Mouse (Mus musculus) CH12.LX (cell line): ENCODE measurements around the gene Tsc22d2. TPM values are rescaled to one million over a fixed set of nuclear protein-coding genes. Genes with fewer than 3 reads are reported as not detected.
A peak's percentile ranks its signal among the peaks of the same experiment; 100 is the strongest.

Experiments
- DNase-seq: peaks from one replicate; pipeline ENCODE4 v3.0.0-alpha.2; 2013; ENCODE audit errors: extremely low read depth
- H3K27ac ChIP-seq: 2 replicates; pipeline ENCODE4 v1.5.1; 2012; ENCODE audit warnings: low read depth, mild to moderate bottlenecking, control low read depth, moderate library complexity; ENCODE audit not compliant: insufficient read depth
- H3K27me3 ChIP-seq: replicated peaks from 2 replicates; pipeline ENCODE3; 2012; ENCODE audit warnings: inconsistent platforms
- H3K36me3 ChIP-seq, 2 experiments: replicated peaks in 1 of 2; 2 replicates each; pipeline versions ENCODE3 to v1.6.1; 2012; ENCODE audit warnings: inconsistent platforms in 1 of 2, low read length in 1 of 2, mild to moderate bottlenecking in 1 of 2, mixed read lengths in 1 of 2, moderate library complexity in 1 of 2; ENCODE audit not compliant: control insufficient read depth in 1 of 2, insufficient read depth in 1 of 2
- H3K4me1 ChIP-seq, 2 experiments: 2 replicates each; pipeline ENCODE4 v1.6.1; 2012; ENCODE audit warnings: inconsistent platforms in 1 of 2, moderate library complexity in 1 of 2; ENCODE audit not compliant: insufficient read depth in 2 of 2, control insufficient read depth in 1 of 2
- H3K4me2 ChIP-seq: 2 replicates; pipeline ENCODE4 v1.6.1; 2012; ENCODE audit warnings: low read depth, mild to moderate bottlenecking, control low read depth; ENCODE audit not compliant: poor library complexity, insufficient read depth, severe bottlenecking
- H3K4me3 ChIP-seq, 3 experiments: fragments of 150-350 bp in 1 of 3; sonication (generic) in 1 of 3; replicated peaks in 1 of 3; 2 replicates each; pipeline versions ENCODE3 to v1.5.1; 2011 to 2012; ENCODE audit warnings: low read depth in 2 of 3, low read length in 2 of 3, mild to moderate bottlenecking in 2 of 3, moderate library complexity in 2 of 3, control low read depth in 1 of 3, improper control_type of control experiment in 1 of 3, inconsistent platforms in 1 of 3, mixed read lengths in 1 of 3; ENCODE audit not compliant: poor library complexity in 1 of 3
- H3K79me2 ChIP-seq: replicated peaks from 2 replicates; pipeline ENCODE4 v1.6.1; 2012; ENCODE audit warnings: mild to moderate bottlenecking, moderate library complexity; ENCODE audit not compliant: control insufficient read depth, poor library complexity, insufficient read depth, severe bottlenecking; ENCODE audit errors: extremely low read depth
- H3K9ac ChIP-seq: 2 replicates; pipeline ENCODE4 v1.6.1; 2012; ENCODE audit warnings: low read depth, mild to moderate bottlenecking, control low read depth, moderate library complexity; ENCODE audit not compliant: insufficient read depth
- H3K9me3 ChIP-seq: replicated peaks from 2 replicates; pipeline ENCODE3; 2012; ENCODE audit warnings: low read length, inconsistent platforms, mixed read lengths
- CHD1 ChIP-seq: IDR thresholded peaks from 2 replicates; pipeline ENCODE4 v1.6.1; 2012; ENCODE audit warnings: low read depth, low read length, improper control_type of control experiment, inconsistent platforms
- CTCF ChIP-seq, 2 experiments: IDR thresholded peaks in 1 of 2; conservative IDR thresholded peaks in 1 of 2; 2 replicates each; pipeline ENCODE4 v1.5.1; 2011 to 2012; ENCODE audit warnings: low read depth in 2 of 2, low read length in 2 of 2, improper control_type of control experiment in 1 of 2, inconsistent platforms in 1 of 2, mild to moderate bottlenecking in 1 of 2, moderate library complexity in 1 of 2
- ELF1 ChIP-seq: IDR thresholded peaks from 2 replicates; pipeline ENCODE4 v1.6.1; 2014; ENCODE audit warnings: low read depth, mild to moderate bottlenecking, inconsistent platforms, low read length, improper control_type of control experiment
- EP300 ChIP-seq: IDR thresholded peaks from 2 replicates; pipeline ENCODE4 v1.6.1; 2011; ENCODE audit warnings: low read length, improper control_type of control experiment
- JUN ChIP-seq: IDR thresholded peaks from 2 replicates; pipeline ENCODE4 v1.6.1; 2011; ENCODE audit warnings: low read depth, mild to moderate bottlenecking, low read length, improper control_type of control experiment, moderate library complexity; ENCODE audit not compliant: insufficient read depth
- JUND ChIP-seq: conservative IDR thresholded peaks from 2 replicates; pipeline ENCODE4 v1.6.1; 2011; ENCODE audit warnings: low read depth, low read length, improper control_type of control experiment
- KAT2A ChIP-seq: IDR thresholded peaks from 2 replicates; pipeline ENCODE4 v1.6.1; 2012; ENCODE audit warnings: low read length, improper control_type of control experiment, inconsistent platforms; ENCODE audit not compliant: insufficient replicate concordance
- MAFK ChIP-seq: IDR thresholded peaks from 2 replicates; pipeline ENCODE4 v1.6.1; 2011; ENCODE audit warnings: low read length, improper control_type of control experiment; ENCODE audit not compliant: insufficient replicate concordance
- MAX ChIP-seq: IDR thresholded peaks from 2 replicates; pipeline ENCODE4 v1.6.1; 2011; ENCODE audit warnings: low read length, improper control_type of control experiment
- MEF2A ChIP-seq: IDR thresholded peaks from 2 replicates; pipeline ENCODE4 v1.6.1; 2014; ENCODE audit warnings: low read depth, mild to moderate bottlenecking, inconsistent platforms, low read length, improper control_type of control experiment, borderline replicate concordance
- MXI1 ChIP-seq: IDR thresholded peaks from 2 replicates; pipeline ENCODE4 v1.6.1; 2011; ENCODE audit warnings: mild to moderate bottlenecking, low read depth, low read length, improper control_type of control experiment
- NELFE ChIP-seq: IDR thresholded peaks from 2 replicates; pipeline ENCODE4 v1.6.1; 2011; ENCODE audit warnings: low read depth, low read length, improper control_type of control experiment
- NRF1 ChIP-seq: IDR thresholded peaks from 2 replicates; pipeline ENCODE4 v1.6.1; 2014; ENCODE audit warnings: low read depth, mild to moderate bottlenecking, inconsistent platforms, low read length, improper control_type of control experiment, moderate library complexity
- POLR2A ChIP-seq: IDR thresholded peaks from 2 replicates; pipeline ENCODE4 v1.6.1; 2011; ENCODE audit warnings: low read depth, mild to moderate bottlenecking, improper control_type of control experiment, low read length
- POLR2AphosphoS2 ChIP-seq: IDR thresholded peaks from 2 replicates; pipeline ENCODE4 v1.6.1; 2011; ENCODE audit warnings: low read depth, low read length, improper control_type of control experiment
- RAD21 ChIP-seq: IDR thresholded peaks from 2 replicates; pipeline ENCODE4 v1.6.1; 2011; ENCODE audit warnings: low read depth, mild to moderate bottlenecking, low read length, improper control_type of control experiment, moderate library complexity
- RCOR1 ChIP-seq: conservative IDR thresholded peaks from 2 replicates; pipeline ENCODE4 v1.6.1; 2012; ENCODE audit warnings: low read depth, mild to moderate bottlenecking, inconsistent platforms, low read length, improper control_type of control experiment
- SIN3A ChIP-seq: IDR thresholded peaks from 2 replicates; pipeline ENCODE4 v1.6.1; 2012; ENCODE audit warnings: low read length, improper control_type of control experiment, inconsistent platforms
- SMC3 ChIP-seq: IDR thresholded peaks from 2 replicates; pipeline ENCODE4 v1.6.1; 2011; ENCODE audit warnings: low read depth, low read length, improper control_type of control experiment
- TBP ChIP-seq: conservative IDR thresholded peaks from 2 replicates; pipeline ENCODE4 v1.6.1; 2011; ENCODE audit warnings: low read depth, low read length, improper control_type of control experiment
- TCF12 ChIP-seq: IDR thresholded peaks from 2 replicates; pipeline ENCODE4 v1.6.1; 2014; ENCODE audit warnings: low read depth, mild to moderate bottlenecking, inconsistent platforms, low read length, improper control_type of control experiment
- USF1 ChIP-seq: IDR thresholded peaks from 2 replicates; pipeline ENCODE4 v1.6.1; 2014; ENCODE audit warnings: low read depth, mild to moderate bottlenecking, inconsistent platforms, low read length, improper control_type of control experiment
- ZKSCAN1 ChIP-seq: IDR thresholded peaks from 2 replicates; pipeline ENCODE4 v1.6.1; 2012; ENCODE audit warnings: low read depth, inconsistent platforms, low read length, improper control_type of control experiment, borderline replicate concordance
- ZMIZ1 ChIP-seq: IDR thresholded peaks from 2 replicates; pipeline ENCODE4 v1.6.1; 2012; ENCODE audit warnings: low read depth, mild to moderate bottlenecking, inconsistent platforms, low read length, improper control_type of control experiment
- dilution Hi-C: fragments of 300-500 bp; cut with MboI; formaldehyde crosslinking; loops from 2 replicates; pipeline ENCODE4 v1.14.3; 2020; ENCODE audit warnings: low sequenced_read_pairs; ENCODE audit not compliant: extremely low pct_unique_long_range_greater_than_20kb, extremely low pct_ligation_motif_present
- in situ Hi-C: fragments of 300-500 bp; cut with MboI; formaldehyde crosslinking; loops from 3 replicates; pipeline ENCODE4 v1.14.3; 2019; ENCODE audit warnings: low sequenced_read_pairs, low pct_ligation_motif_present, low pct_unique_long_range_greater_than_20kb, mixed read lengths
- polyA plus RNA-seq: library from polyadenylated mRNA; unstranded; fragments of >175 nt; gene quantifications from 2 replicates; pipeline ENCODE4 v1.2.1, GENCODE M21; 2012; ENCODE audit warnings: low read depth; ENCODE audit not compliant: insufficient read length
- total RNA-seq, 2 experiments: library from RNA; depleted of rRNA; stranded (reverse); fragments of 300-350 nt in 1 of 2; fragments of >200 nt in 1 of 2; gene quantifications; 2 replicates each; pipeline ENCODE4 v1.2.3; 2012 to 2014

Tsc22d2 gene
- total and polyA plus RNA-seq, 3 experiments, result 9.0 to 17.4 (median 12.9) TPM

DNA sequence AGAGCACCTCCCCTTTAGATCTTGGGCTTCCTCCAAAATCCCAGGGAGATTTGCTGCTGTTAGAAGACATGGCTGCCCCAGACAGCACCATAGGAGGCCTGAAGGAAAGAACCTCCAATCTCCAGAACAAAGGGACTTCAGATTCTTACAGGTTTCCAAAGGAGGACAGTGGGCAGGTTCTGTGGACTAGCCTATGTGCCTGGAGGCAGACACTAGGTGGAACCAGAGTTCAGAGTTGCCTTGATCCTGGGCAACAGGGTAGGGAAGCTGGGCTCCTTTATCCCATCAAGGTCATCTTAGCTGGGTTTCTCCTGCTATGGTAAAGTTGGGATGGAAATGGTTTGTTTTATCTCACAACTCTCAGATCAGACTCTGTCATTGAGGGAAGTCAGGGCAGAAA is 97.1 kb downstream of the Tsc22d2 start:
- no peak overlapping the region for H3K4me2 ChIP-seq
- peaks cover 2% of the 10 kb centered on the region; the same call in 1 of the 2 replicates for H3K79me2 ChIP-seq
- dilution Hi-C loops, result no loop called here
- peaks cover 15 to 81% of the 10 kb centered on the region in 2 experiments for H3K4me1 ChIP-seq
- H3K4me3 ChIP-seq, result no peak overlapping the region
- TF ChIP-seq ZKSCAN1, result no peak
- TF ChIP-seq MAX, result no peak
- TF ChIP-seq MEF2A, result 0 out of 2 replicates have a peak, but pooled peaks have one; percentile 46
- no peak for TF ChIP-seq TCF12
- TF ChIP-seq RAD21, result peak; percentile 91
- no peak for TF ChIP-seq SIN3A
- no peak for TF ChIP-seq CHD1
- TF ChIP-seq MXI1, result 0 out of 2 replicates have a peak, but pooled peaks have one; percentile 28
- TF ChIP-seq ZMIZ1, result no peak
- TF ChIP-seq EP300, result no peak
- peak; percentile 76 for TF ChIP-seq SMC3
- no peak for TF ChIP-seq JUND
- peak in 1 of 2 experiments; percentile 86; a peak in 3 of 4 replicates for TF ChIP-seq CTCF (conservative IDR thresholded peaks at IDR 0.05 in 1 of 2, IDR thresholded peaks at IDR 0.05 in 1 of 2; ENCODE audit: low read depth in 2 of 2, low read length in 2 of 2)
- TF ChIP-seq JUN, result no peak
- H3K27me3 ChIP-seq, result no peaks in the 10 kb centered on the region
- DNase-seq, result peak; percentile 50
- no peaks in the 10 kb centered on the region for H3K36me3 ChIP-seq
- no peak overlapping the region; the same call in 1 of the 2 replicates for H3K9ac ChIP-seq
- in situ Hi-C loops, result loop anchor here (5.0 to 10.0 kb wide), 2 partner anchors 143 to 271 kb away; no protein-coding TSS in a partner anchor
- no peak overlapping the region for H3K27ac ChIP-seq
- no peaks in the 10 kb centered on the region for H3K9me3 ChIP-seq

DNA sequence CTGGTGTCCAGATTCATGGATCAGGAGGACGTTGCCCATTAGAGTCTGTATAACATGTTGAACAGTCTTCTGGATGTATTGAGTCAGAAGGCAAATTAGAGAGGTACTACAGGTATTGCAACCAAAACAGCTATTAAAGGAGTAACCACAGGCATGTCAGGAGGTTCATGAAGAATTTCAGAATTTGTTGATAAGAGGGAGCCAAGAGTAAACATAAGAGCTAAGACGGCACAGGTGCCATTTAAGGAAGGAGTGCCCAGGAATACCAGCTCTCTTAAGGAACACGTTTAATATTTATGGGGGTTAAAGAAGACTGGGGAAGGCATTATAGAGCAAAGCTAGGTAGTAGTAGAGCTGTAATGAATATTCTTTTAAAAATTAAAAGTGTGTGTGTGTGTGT is 98.2 kb downstream of the Tsc22d2 start:
- DNase-seq, result no peak
- no peak overlapping the region for H3K9ac ChIP-seq
- no peak overlapping the region for H3K4me2 ChIP-seq
- in situ Hi-C loops (loop anchor here (5.0 to 10.0 kb wide), 2 partner anchors 142 to 270 kb away; no protein-coding TSS in a partner anchor), dilution Hi-C loops (no loop called here)
- no peak overlapping the region for H3K27ac ChIP-seq
- peaks cover 15 to 79% of the 10 kb centered on the region in 2 experiments for H3K4me1 ChIP-seq
- no peaks in the 10 kb centered on the region for H3K9me3 ChIP-seq
- TF ChIP-seq ZKSCAN1 (no peak), POLR2A (no peak), ZMIZ1 (no peak), MAX (no peak), MEF2A (no peak), JUND (no peak), ELF1 (no peak), SIN3A (no peak), MAFK (no peak), NELFE (no peak), RCOR1 (no peak), KAT2A (no peak), POLR2AphosphoS2 (no peak), USF1 (no peak), CHD1 (no peak), CTCF (conservative IDR thresholded peaks at IDR 0.05 in 1 of 2, IDR thresholded peaks at IDR 0.05 in 1 of 2; ENCODE audit: low read depth in 2 of 2, low read length in 2 of 2) (no peak), NRF1 (no peak), TBP (no peak)
- H3K79me2 ChIP-seq, result peaks cover 2% of the 10 kb centered on the region; the same call in 1 of the 2 replicates
- H3K36me3 ChIP-seq, result no peaks in the 10 kb centered on the region
- H3K27me3 ChIP-seq, result no peaks in the 10 kb centered on the region
- H3K4me3 ChIP-seq, result no peak overlapping the region
